Mouse (Mus musculus) hindbrain, embryonic 16.5 days (tissue): ENCODE data around the gene Tcf7l1. TPM values are rescaled to one million over a fixed set of nuclear protein-coding genes. Genes with fewer than 3 reads are reported as not detected.

ENCODE experiments used
- ATAC-seq: fragments of 200-750 bp; cut with Nextera tagmentation; 2 replicates; pipeline ENCODE4 v1.8.0; 2017; ENCODE audit warnings: moderate TSS enrichment, moderate library complexity
- H3K27ac ChIP-seq: fragments of 300-500 bp; sonication (generic); 2 replicates; pipeline ENCODE4 v1.5.1; 2014; ENCODE audit warnings: low read depth, mild to moderate bottlenecking, control low read depth, low read length, moderate library complexity
- H3K27me3 ChIP-seq: fragments of 300-500 bp; sonication (generic); replicated peaks from 2 replicates; pipeline ENCODE4 v1.6.1; 2014; ENCODE audit warnings: low read length; ENCODE audit not compliant: control insufficient read depth, insufficient read depth
- H3K36me3 ChIP-seq: fragments of 300-500 bp; sonication (generic); 2 replicates; pipeline ENCODE4 v1.6.1; 2014; ENCODE audit warnings: mild to moderate bottlenecking, low read length, moderate library complexity, mixed read lengths; ENCODE audit not compliant: control insufficient read depth, insufficient read depth
- H3K4me1 ChIP-seq: fragments of 300-500 bp; sonication (generic); 2 replicates; pipeline ENCODE4 v1.6.1; 2014; ENCODE audit warnings: low read depth, low read length; ENCODE audit not compliant: control insufficient read depth, insufficient read depth
- H3K4me2 ChIP-seq: fragments of 300-500 bp; sonication (generic); 2 replicates; pipeline ENCODE4 v1.6.1; 2014; ENCODE audit warnings: mild to moderate bottlenecking, low read length, control low read depth, moderate library complexity
- H3K4me3 ChIP-seq: fragments of 300-500 bp; sonication (generic); 2 replicates; pipeline ENCODE4 v1.5.1; 2014; ENCODE audit warnings: mild to moderate bottlenecking, low read length, control low read depth, moderate library complexity
- H3K9ac ChIP-seq: fragments of 300-500 bp; sonication (generic); 2 replicates; pipeline ENCODE4 v1.6.1; 2014; ENCODE audit warnings: low read depth, mild to moderate bottlenecking, control low read depth, low read length, moderate library complexity
- H3K9me3 ChIP-seq: fragments of 300-500 bp; sonication (generic); 2 replicates; pipeline ENCODE4 v1.6.1; 2014; ENCODE audit warnings: mild to moderate bottlenecking, low read length, moderate library complexity; ENCODE audit not compliant: control insufficient read depth
- WGBS: fragments of 180-500 bp; shearing (Covaris S2); extraction: QIAGEN DNeasy Blood & Tissue Kit; methylation state at CpG from one replicate; pipeline ENCODE4 v1.1.7; 2014; 5-methylcytosine and 5-hydroxymethylcytosine counted together
- polyA plus RNA-seq: library from polyadenylated mRNA; unstranded; fragments of >200 nt; fragmentation: Nextera tagmentation; extraction: Ambion mirVana; gene quantifications from 2 replicates; pipeline ENCODE4 v1.2.1, GENCODE M21; 2015

The Tcf7l1 gene
- polyA plus RNA-seq, 1 experiment from 2014 or later = 6.3 TPM

DNA sequence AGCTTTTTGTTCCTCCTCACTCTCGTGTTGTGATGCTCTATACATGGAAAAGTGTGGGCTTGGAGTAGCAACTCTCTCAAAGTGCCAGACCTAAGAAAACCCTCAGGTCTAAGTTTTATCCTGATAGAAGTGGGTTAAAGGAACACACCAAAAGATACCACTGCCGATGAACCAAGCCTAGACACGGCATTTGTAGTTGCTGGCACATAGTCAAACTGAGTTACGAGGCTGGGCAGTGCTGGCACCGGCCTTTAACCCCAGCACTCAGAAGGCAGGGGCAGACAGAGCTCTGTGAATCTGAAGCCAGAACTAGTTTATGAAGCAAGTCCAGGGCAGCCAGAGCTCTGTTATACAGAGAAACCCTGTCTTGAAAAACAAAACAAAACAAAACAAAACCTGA lies 181.4 kb downstream of the Tcf7l1 start:
- no peak overlapping the region for H3K27ac ChIP-seq
- H3K4me3 ChIP-seq = no peak overlapping the region
- H3K36me3 ChIP-seq = peaks cover 33% of the 10 kb centered on the region
- 90% methylated on average over 5 of the region's 5 CpGs for WGBS
- no peak overlapping the region for H3K4me2 ChIP-seq
- no peak overlapping the region for H3K9ac ChIP-seq
- H3K4me1 ChIP-seq = no peaks in the 10 kb centered on the region
- ATAC-seq = no peak
- H3K9me3 ChIP-seq = no peaks in the 10 kb centered on the region
- H3K27me3 ChIP-seq = no peaks in the 10 kb centered on the region

GRCm38 (mm10) chr6:72607060-72607459 lies 182.0 kb downstream of the Tcf7l1 start:
- ATAC-seq = no peak
- Histone ChIP-seq H3K9me3 (no peaks in the 10 kb centered on the region), H3K4me1 (no peaks in the 10 kb centered on the region), H3K4me2 (no peak overlapping the region), H3K4me3 (no peak overlapping the region), H3K9ac (no peak overlapping the region), H3K36me3 (peaks cover 33% of the 10 kb centered on the region), H3K27ac (no peak overlapping the region), H3K27me3 (no peaks in the 10 kb centered on the region)
- 78% methylated on average over 4 of the region's 4 CpGs for WGBS

DNA sequence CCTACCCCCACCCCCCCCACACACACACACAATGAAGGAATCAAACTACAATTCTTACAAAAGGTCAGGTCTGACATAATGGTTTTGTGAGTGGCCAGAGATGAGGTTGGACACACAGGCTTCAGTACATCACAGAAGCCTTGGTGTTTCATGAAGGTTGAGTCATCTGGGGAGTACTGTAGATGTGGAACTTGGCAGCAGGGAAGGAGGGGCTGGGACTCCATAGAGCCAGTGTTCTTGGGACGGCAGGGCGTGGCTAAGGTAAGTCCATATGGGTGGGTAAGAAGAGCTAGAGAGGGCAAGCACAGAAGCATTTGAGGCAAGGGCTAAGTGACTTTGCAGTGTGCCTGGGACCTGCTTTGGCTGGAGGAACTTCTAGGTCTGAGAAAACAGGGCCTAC lies 185.0 kb downstream of the Tcf7l1 start:
- H3K27me3 ChIP-seq = no peaks in the 10 kb centered on the region
- no peak overlapping the region for H3K27ac ChIP-seq
- H3K4me3 ChIP-seq = no peak overlapping the region
- no peak overlapping the region for H3K4me2 ChIP-seq
- WGBS = 90% methylated on average over 2 of the region's 2 CpGs
- ATAC-seq = no peak
- peaks cover 1% of the 10 kb centered on the region for H3K4me1 ChIP-seq
- H3K9ac ChIP-seq = no peak overlapping the region
- peaks cover 20% of the 10 kb centered on the region for H3K36me3 ChIP-seq
- H3K9me3 ChIP-seq = no peaks in the 10 kb centered on the region

GRCm38 (mm10) chr6:72601732-72602131 lies 187.3 kb downstream of the Tcf7l1 start:
- no peaks in the 10 kb centered on the region for H3K9me3 ChIP-seq
- H3K9ac ChIP-seq = no peak overlapping the region
- H3K4me3 ChIP-seq = no peak overlapping the region
- no peak for ATAC-seq
- no peak overlapping the region for H3K27ac ChIP-seq
- no peaks in the 10 kb centered on the region for H3K27me3 ChIP-seq
- no peak overlapping the region for H3K4me2 ChIP-seq
- H3K4me1 ChIP-seq = peaks cover 17% of the 10 kb centered on the region
- peaks cover 11% of the 10 kb centered on the region for H3K36me3 ChIP-seq
- 63% methylated on average over 1 of the region's 1 CpGs for WGBS

DNA sequence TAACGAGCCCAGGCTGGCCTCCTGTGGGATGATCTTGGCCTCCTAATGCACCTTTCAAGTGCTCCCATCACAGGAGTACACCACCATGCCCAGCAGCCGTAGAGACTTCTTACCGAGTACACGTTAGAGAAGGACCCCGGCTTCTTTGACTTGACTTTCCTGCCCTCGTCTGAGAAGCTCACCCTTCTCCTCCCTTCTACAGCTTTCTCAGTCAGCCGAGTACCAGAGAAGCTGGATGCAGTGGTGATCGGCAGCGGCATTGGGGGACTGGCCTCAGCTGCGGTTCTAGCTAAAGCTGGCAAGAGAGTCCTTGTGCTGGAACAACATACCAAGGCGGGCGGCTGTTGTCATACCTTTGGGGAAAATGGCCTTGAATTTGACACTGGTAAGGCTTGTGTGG lies 188.3 kb downstream of the Tcf7l1 start:
- no peak for ATAC-seq
- Histone ChIP-seq H3K27me3 (no peaks in the 10 kb centered on the region), H3K4me1 (peaks cover 17% of the 10 kb centered on the region), H3K27ac (no peak overlapping the region), H3K4me3 (no peak overlapping the region), H3K4me2 (no peak overlapping the region), H3K9ac (no peak overlapping the region), H3K36me3 (peaks cover 4% of the 10 kb centered on the region), H3K9me3 (no peaks in the 10 kb centered on the region)
- 84% methylated on average over 12 of the region's 12 CpGs for WGBS

- Histone ChIP-seq H3K9ac (no peak overlapping the region), H3K36me3 (no peaks in the 10 kb centered on the region; the same call in 1 of the 2 replicates), H3K27me3 (no peaks in the 10 kb centered on the region), H3K4me2 (no peak overlapping the region), H3K4me1 (peaks cover 17% of the 10 kb centered on the region), H3K4me3 (no peak overlapping the region), H3K27ac (no peak overlapping the region), H3K9me3 (no peaks in the 10 kb centered on the region)
- ATAC-seq = no peak
- WGBS = 76% methylated on average over 6 of the region's 6 CpGs
Observed at GRCm38 (mm10) chr6:72600216-72600615, 188.8 kb downstream of the Tcf7l1 start.

GRCm38 (mm10) chr6:72598791-72599557 lies 190.1 kb downstream of the Tcf7l1 start:
- ATAC-seq = peak; percentile 34
- no peaks in the 10 kb centered on the region for H3K27me3 ChIP-seq
- peak overlapping the region; percentile 87 for H3K4me2 ChIP-seq
- H3K9ac ChIP-seq = peak overlapping the region; percentile 69
- WGBS = 47% methylated on average over 12 of the region's 12 CpGs
- peak overlapping the region; percentile 59 for H3K4me3 ChIP-seq
- no peaks in the 10 kb centered on the region for H3K9me3 ChIP-seq
- H3K36me3 ChIP-seq = no peaks in the 10 kb centered on the region
- peak overlapping the region; percentile 69 for H3K27ac ChIP-seq
- H3K4me1 ChIP-seq = peaks cover 17% of the 10 kb centered on the region

DNA sequence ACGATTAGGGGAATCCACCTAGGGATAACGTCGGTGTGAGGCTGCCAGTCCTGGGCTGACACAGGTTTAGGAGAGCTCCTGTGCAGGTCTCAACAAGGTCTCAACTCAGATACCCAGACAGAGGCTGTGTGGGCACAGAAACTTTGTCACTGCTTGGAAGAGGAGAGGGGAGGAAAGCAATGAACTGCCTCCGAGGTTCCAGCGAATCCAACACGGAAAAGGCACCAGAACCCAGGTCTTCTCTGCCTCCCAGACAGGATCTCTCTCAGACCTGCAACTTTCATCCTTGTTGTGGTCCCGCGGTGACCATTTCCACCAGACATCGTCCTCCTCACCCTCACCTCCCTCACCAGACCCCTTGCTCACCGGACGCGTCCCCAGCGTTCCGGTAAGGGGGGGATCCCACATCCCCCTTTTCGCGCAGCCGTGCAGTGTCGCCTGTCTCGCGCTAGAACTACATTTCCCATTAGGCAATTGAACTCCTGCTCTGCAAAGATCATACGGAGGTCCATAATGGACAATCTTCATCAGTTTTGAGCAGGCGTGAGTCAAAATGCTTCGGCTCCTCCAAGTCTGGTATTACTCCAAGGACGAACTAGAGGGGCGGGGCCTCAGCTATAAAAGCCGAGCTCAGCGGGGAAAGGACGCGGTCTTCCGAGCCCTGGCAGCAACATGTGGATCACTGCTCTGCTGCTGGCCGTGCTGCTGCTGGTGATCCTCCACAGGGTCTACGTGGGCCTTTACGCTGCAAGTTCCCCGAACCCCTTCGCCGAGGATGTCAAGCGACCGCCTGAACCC lies 190.9 kb downstream of the Tcf7l1 start, which contains the start of the genes Elmod3 and Retsat:
Gene Elmod3 (minus strand): TSS at position 458 of the 798 bp plus-strand sequence.
Gene Retsat (plus strand): TSS at position 520 of the 798 bp plus-strand sequence.
- Histone ChIP-seq H3K4me2 (peak within 1 kb of the TSS; percentile 87), H3K4me1 (peaks cover 17% of the 10 kb centered on the region), H3K27me3 (no peaks in the 10 kb centered on the region), H3K27ac (peak within 1 kb of the TSS; percentile 69), H3K9me3 (no peaks in the 10 kb centered on the region), H3K36me3 (no peaks in the 10 kb centered on the region), H3K9ac (peak within 1 kb of the TSS; percentile 69), H3K4me3 (peak within 1 kb of the TSS; percentile 59)
- peak; percentile 94 for ATAC-seq
- WGBS = under 1% methylated on average over 38 of the region's 38 CpGs
